Mouse (Mus musculus) leukemia stem cell, adult 10-12 weeks (primary cell): ENCODE measurements around the gene Ecd. TPM values are rescaled to one million over a fixed set of nuclear protein-coding genes. Genes with fewer than 3 reads are reported as not detected.

Source experiments
- polyA plus RNA-seq: library from polyadenylated mRNA; stranded (reverse); fragments of >175 nt; gene quantifications from 2 replicates; pipeline ENCODE4 v1.2.3, GENCODE M21; 2012; ENCODE audit warnings: low replicate concordance

Gene Ecd
- polyA plus RNA-seq: 21.0 and 28.1 TPM in 2 replicates

GRCm38 (mm10) chr14:20347991-20348541, at the start of gene Ecd, which contains the start of gene Fam149b:
Gene Ecd (minus strand): TSS chr14:20348121.
Gene Fam149b (plus strand): TSS chr14:20348162.

DNA sequence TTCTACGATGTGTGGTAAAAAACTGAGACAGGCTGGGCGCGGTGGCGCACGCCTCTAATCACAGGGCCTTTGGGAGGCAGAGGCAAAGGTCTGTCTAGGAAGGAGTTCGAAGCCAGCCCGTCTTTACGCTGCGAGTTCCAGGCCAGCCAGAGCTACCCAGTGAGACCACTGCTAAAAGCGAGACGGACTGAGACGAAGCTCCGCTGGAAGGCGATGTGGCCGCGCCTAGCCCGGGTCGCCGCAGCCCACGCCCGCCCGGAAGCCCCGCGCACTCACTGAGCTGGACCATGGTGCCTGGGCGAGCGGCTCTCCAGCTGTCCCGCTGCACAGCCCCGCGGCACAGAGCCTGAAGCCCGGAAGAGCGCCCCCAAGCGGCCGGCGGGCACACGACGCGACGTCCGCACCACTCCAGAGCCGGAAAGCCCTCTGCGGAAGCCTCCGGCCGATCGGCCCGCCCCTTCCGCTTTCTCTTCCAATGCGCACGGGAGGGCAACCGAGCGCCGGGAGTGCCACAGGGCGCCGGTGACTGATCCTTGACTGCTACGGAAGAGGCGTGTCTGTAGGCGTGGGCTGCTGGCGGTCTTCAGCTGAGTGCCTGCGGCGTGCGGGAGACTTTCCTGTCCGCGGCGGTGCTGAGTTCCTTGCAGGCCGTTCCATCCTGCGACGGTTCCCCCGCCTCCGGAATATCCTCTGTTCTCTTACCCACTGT, 45.4 kb upstream of the Ecd start, which contains the start of gene Mrps16:
Gene Mrps16, minus strand, starts transcription at position 430 of the 709 bp plus-strand sequence.

GRCm38 (mm10) chr14:20388441-20389129, 40.7 kb upstream of the Ecd start, which contains the start of gene Dnajc9:
Gene Dnajc9 (minus strand): TSS chr14:20388910.

GRCm38 (mm10) chr14:20294117-20294892, 53.6 kb downstream of the Ecd start, which contains the start of gene Nudt13:
Gene Nudt13 (plus strand): TSS chr14:20294697.

Other genes starting within 250 kb of the Ecd start
- gene Saysd1, start 209.6 kb downstream of the Ecd start, polyA plus RNA-seq: 8.4 and 9.9 TPM in 2 replicates
- gene Kcnk5, start 166.3 kb downstream of the Ecd start, polyA plus RNA-seq: 10.8 and 18.9 TPM in 2 replicates
- gene Kcnk16, start 78.9 kb downstream of the Ecd start, polyA plus RNA-seq: not detected in 2 replicates
- gene Nudt13, start 53.4 kb downstream of the Ecd start, polyA plus RNA-seq: 0.42 and 2.9 TPM in 2 replicates
- 11.2 and 17.6 TPM in 2 replicates for gene Fam149b, start within 50 bp of the Ecd start, polyA plus RNA-seq
- gene Dnajc9, start 40.8 kb upstream of the Ecd start, polyA plus RNA-seq: 72.0 and 133 TPM in 2 replicates
- gene Mrps16, start 45.5 kb upstream of the Ecd start, polyA plus RNA-seq: 20.6 and 27.5 TPM in 2 replicates
- not detected in 2 replicates for gene Cfap70, start 104.1 kb upstream of the Ecd start, polyA plus RNA-seq
- gene Anxa7, start 132.0 kb upstream of the Ecd start, polyA plus RNA-seq: 44.4 and 101 TPM in 2 replicates
- not detected in 2 replicates for gene Mss51, start 148.8 kb upstream of the Ecd start, polyA plus RNA-seq
- gene Ppp3cb, start 198.5 kb upstream of the Ecd start, polyA plus RNA-seq: 4.2 and 8.2 TPM in 2 replicates